Mouse (Mus musculus) lung, embryonic 15.5 days (tissue): Measurements from ENCODE around the gene Gm4788. TPM values are rescaled to one million over a fixed set of nuclear protein-coding genes. Genes with fewer than 3 reads are reported as not detected.
"Not testable (repeated sequence)": the region's sequence is repeated elsewhere in the genome, so short reads cannot be mapped to it uniquely, and the experiment has no call there.

Experiments used
- ATAC-seq: fragments of 200-750 bp; cut with Nextera tagmentation; 2 replicates; pipeline ENCODE4 v1.8.0; 2017; ENCODE audit warnings: moderate number of reproducible peaks, borderline replicate concordance; ENCODE audit not compliant: low FRiP score, low TSS enrichment; ENCODE audit errors: extremely low read depth
- H3K27ac ChIP-seq: fragments of 300-500 bp; sonication (generic); 2 replicates; pipeline ENCODE4 v1.5.1; 2015; ENCODE audit warnings: moderate library complexity, mild to moderate bottlenecking, inconsistent platforms
- H3K27me3 ChIP-seq: fragments of 300-500 bp; sonication (generic); 2 replicates; pipeline ENCODE4 v1.6.1; 2015; ENCODE audit warnings: inconsistent platforms
- H3K36me3 ChIP-seq: fragments of 300-500 bp; sonication (generic); 2 replicates; pipeline ENCODE4 v1.6.1; 2015; ENCODE audit warnings: inconsistent platforms
- H3K4me1 ChIP-seq: fragments of 300-500 bp; sonication (generic); 2 replicates; pipeline ENCODE4 v1.6.1; 2015; ENCODE audit warnings: inconsistent platforms
- H3K4me2 ChIP-seq: fragments of 300-500 bp; sonication (generic); 2 replicates; pipeline ENCODE4 v1.6.1; 2015; ENCODE audit warnings: inconsistent platforms, mild to moderate bottlenecking, moderate library complexity
- H3K4me3 ChIP-seq: fragments of 300-500 bp; sonication (generic); 2 replicates; pipeline ENCODE4 v1.5.1; 2015; ENCODE audit warnings: mild to moderate bottlenecking, inconsistent platforms
- H3K9ac ChIP-seq: fragments of 300-500 bp; sonication (generic); 2 replicates; pipeline ENCODE4 v1.6.1; 2015; ENCODE audit warnings: inconsistent platforms
- H3K9me3 ChIP-seq: fragments of 300-500 bp; sonication (generic); 2 replicates; pipeline ENCODE4 v1.6.1; 2016; ENCODE audit warnings: inconsistent platforms
- WGBS: fragments of 180-500 bp; shearing (Covaris S2); methylation state at CpG from one replicate; pipeline ENCODE4 v1.1.7; 2015; 5-methylcytosine and 5-hydroxymethylcytosine counted together
- polyA plus RNA-seq: library from polyadenylated mRNA; unstranded; fragments of >200 nt; fragmentation: Nextera tagmentation; extraction: Ambion mirVana; gene quantifications from 2 replicates; pipeline ENCODE4 v1.2.1, GENCODE M21; 2015

The Gm4788 gene
- polyA plus RNA-seq = not detected in 2 replicates

- Histone ChIP-seq H3K27me3 (no peaks in the 10 kb centered on the region), H3K4me3 (no peak within 1 kb of the TSS), H3K9ac (no peak within 1 kb of the TSS), H3K36me3 (no peaks in the 10 kb centered on the region), H3K4me1 (no peaks in the 10 kb centered on the region), H3K9me3 (no peaks in the 10 kb centered on the region), H3K27ac (no peak within 1 kb of the TSS), H3K4me2 (no peak within 1 kb of the TSS)
- no peak for ATAC-seq
- 93% methylated on average over 1 of the region's 1 CpGs for WGBS
Observed at GRCm38 (mm10) chr1:139781143-139781542, at the start of gene Gm4788. TSS of gene Gm4788 (minus strand) at chr1:139781243.

GRCm38 (mm10) chr1:139808594-139808993 lies 27.6 kb upstream of the Gm4788 start:
- no peak overlapping the region for H3K4me2 ChIP-seq
- no peak for ATAC-seq
- H3K4me3 ChIP-seq = no peak overlapping the region
- no peaks in the 10 kb centered on the region for H3K4me1 ChIP-seq
- H3K36me3 ChIP-seq = no peaks in the 10 kb centered on the region
- H3K9ac ChIP-seq = no peak overlapping the region
- no peaks in the 10 kb centered on the region for H3K9me3 ChIP-seq
- H3K27ac ChIP-seq = no peak overlapping the region
- no peaks in the 10 kb centered on the region for H3K27me3 ChIP-seq

GRCm38 (mm10) chr1:139769913-139770312 lies 11.1 kb downstream of the Gm4788 start:
- H3K27me3 ChIP-seq, ATAC-seq, H3K9ac ChIP-seq, H3K4me1 ChIP-seq, H3K9me3 ChIP-seq, H3K27ac ChIP-seq, H3K36me3 ChIP-seq, H3K4me3 ChIP-seq, H3K4me2 ChIP-seq: not testable (repeated sequence)
- 84% methylated on average over 3 of the region's 3 CpGs for WGBS

GRCm38 (mm10) chr1:139716681-139717080 lies 64.4 kb downstream of the Gm4788 start:
- H3K4me3 ChIP-seq, H3K9ac ChIP-seq, H3K4me2 ChIP-seq, H3K9me3 ChIP-seq, H3K36me3 ChIP-seq, ATAC-seq, H3K27me3 ChIP-seq, H3K4me1 ChIP-seq, H3K27ac ChIP-seq: not testable (repeated sequence)
- 80% methylated on average over 12 of the region's 22 CpGs for WGBS

- H3K9ac ChIP-seq, H3K4me1 ChIP-seq, H3K36me3 ChIP-seq, H3K27ac ChIP-seq, H3K4me3 ChIP-seq, H3K9me3 ChIP-seq, H3K4me2 ChIP-seq, ATAC-seq, H3K27me3 ChIP-seq: not testable (repeated sequence)
- whole genome bisulfite sequencing = 95% methylated on average over 4 of the region's 16 CpGs
Observed at GRCm38 (mm10) chr1:139716249-139716648, 64.8 kb downstream of the Gm4788 start.

GRCm38 (mm10) chr1:139649921-139650320 lies 131.1 kb downstream of the Gm4788 start:
- not testable (repeated sequence) for H3K27ac ChIP-seq, H3K27me3 ChIP-seq, H3K4me2 ChIP-seq, H3K4me1 ChIP-seq, H3K4me3 ChIP-seq, H3K9ac ChIP-seq, H3K9me3 ChIP-seq, ATAC-seq, H3K36me3 ChIP-seq
- WGBS = 90% methylated on average over 18 of the region's 18 CpGs

Other genes with a start within 250 kb of the Gm4788 start
- not detected in 2 replicates for gene Cfhr1, start 221.0 kb downstream of the Gm4788 start, polyA plus RNA-seq
- 0.13 TPM in 1 of 2 replicates, not detected in the other for gene Cfhr2, start 77.5 kb upstream of the Gm4788 start, polyA plus RNA-seq